11 mouse cellular contexts compared by ENCODE assay signal in genomic region chr5:139286142-139286941, GRCm38 (mm10). TPM values are rescaled to one million over a fixed set of nuclear protein-coding genes. Genes with fewer than 3 reads are reported as not detected.
DNase-seq lines count a peak whose midpoint lies in the region; ATAC-seq and TF ChIP-seq lines count a peak whose summit lies in the region.
"Had no signal": no experiment of that assay in that cellular context is flagged by ENCODE, and none has a peak within 500 bp of the region (broad histone marks: within the 10 kb centered on the region; RNA-seq: fewer than 3 reads in every experiment).

No protein-coding gene starts in this region.

- TF ChIP-seq CTCF in small intestine, adult 2 months (IDR thresholded peaks at IDR 0.05; ENCODE audit: extremely low read depth, insufficient read length, insufficient replicate concordance, low read depth, low read length), result no peak
- no peak for TF ChIP-seq CTCF in thymus, adult 2 months (IDR thresholded peaks at IDR 0.05; ENCODE audit: borderline replicate concordance, control insufficient read depth, extremely low read depth, insufficient read depth, low read length, poor library complexity)

- no peak for TF ChIP-seq POLR2A in small intestine, adult 2 months (IDR thresholded peaks at IDR 0.05; ENCODE audit: low read depth, low read length)
- TF ChIP-seq POLR2A in thymus, adult 2 months (IDR thresholded peaks at IDR 0.05; ENCODE audit: control insufficient read depth, extremely low read depth, insufficient read depth, low read length, poor library complexity), result no peak

- peak overlapping the region; percentile 67 for H3K27ac ChIP-seq in liver, embryonic 13.5 days
- peak overlapping the region; percentile 90 for H3K27ac ChIP-seq in small intestine, adult 2 months (ENCODE audit: insufficient read depth, low read depth, low read length)
- no peak overlapping the region for H3K27ac ChIP-seq in thymus, adult 2 months (ENCODE audit: control insufficient read depth, insufficient read depth, low read length)

- H3K4me3 ChIP-seq in liver, embryonic 13.5 days (replicated peaks), result no peak overlapping the region
- H3K4me3 ChIP-seq in small intestine, adult 2 months (ENCODE audit: low read depth, low read length), result no peak overlapping the region
- no peak overlapping the region for H3K4me3 ChIP-seq in thymus, adult 2 months (ENCODE audit: control insufficient read depth, insufficient read depth, low read length)

- H3K27me3 ChIP-seq in liver, embryonic 13.5 days, result no peaks in the 10 kb centered on the region
- no peaks in the 10 kb centered on the region for H3K27me3 ChIP-seq in small intestine, adult 2 months (ENCODE audit: control insufficient read depth, insufficient read depth, low read length)
- no peaks in the 10 kb centered on the region for H3K27me3 ChIP-seq in thymus, adult 2 months (ENCODE audit: control insufficient read depth, insufficient read depth, low read length)
- H3K27me3 ChIP-seq: Patski had no signal

- 0 out of 2 replicates have a peak overlapping the region, but pooled peaks have one; percentile 34 for H3K9ac ChIP-seq in liver, embryonic 13.5 days

- H3K4me1 ChIP-seq in liver, embryonic 13.5 days (replicated peaks), result peaks cover 42% of the 10 kb centered on the region
- peaks cover 41% of the 10 kb centered on the region for H3K4me1 ChIP-seq in small intestine, adult 2 months (ENCODE audit: control insufficient read depth, insufficient read depth, insufficient read length, low read length)
- peaks cover 8% of the 10 kb centered on the region for H3K4me1 ChIP-seq in thymus, adult 2 months (replicated peaks; ENCODE audit: control insufficient read depth, insufficient read depth, low read length)

- DNase-seq in layer of hippocampus, adult 9-11 months, result peak; percentile 62
- no peak for DNase-seq in layer of hippocampus, postnatal 25 days (ENCODE audit: extremely low spot score in 1 of 2, low spot score in 1 of 2)
- peak; percentile 11 for DNase-seq in fibroblast of lung, adult 2 months (ENCODE audit: low read depth)
- DNase-seq in liver, embryonic 13.5 days, result no peak
- DNase-seq in thymus, adult 2 months, result no peak
- no peak for DNase-seq in adrenal gland, postnatal 14 days
- DNase-seq: gastrocnemius, postnatal 14 days; left cerebral cortex, postnatal 4 days; right cerebral cortex, postnatal 4 days had no signal

- 0 out of 2 replicates have a peak, but pooled peaks cover 5% of the 10 kb centered on the region for H3K9me3 ChIP-seq in liver, embryonic 13.5 days (replicated peaks)

- peak; percentile 10; the same call in 1 of the 2 replicates for ATAC-seq in liver, embryonic 13.5 days (ENCODE audit: low read depth)
- ATAC-seq: Patski had no signal

- H3K4me2 ChIP-seq in liver, embryonic 13.5 days, result 0 out of 2 replicates have a peak overlapping the region, but pooled peaks have one; percentile 20

- no peaks in the 10 kb centered on the region for H3K36me3 ChIP-seq in liver, embryonic 13.5 days
- H3K36me3 ChIP-seq in small intestine, adult 2 months (ENCODE audit: control insufficient read depth, insufficient read depth, low read length), result peaks cover 17% of the 10 kb centered on the region
- H3K36me3 ChIP-seq in thymus, adult 2 months (ENCODE audit: control insufficient read depth, insufficient read depth, low read length), result no peaks in the 10 kb centered on the region

- WGBS in liver, embryonic 13.5 days (ENCODE audit: insufficient replicate concordance), result 56% methylated on average over 14 of the region's 14 CpGs
- 65% methylated on average over 14 of the region's 14 CpGs for WGBS in small intestine, adult 2 months
- WGBS in thymus, adult 2 months, result 83% methylated on average over 14 of the region's 14 CpGs

RNA-seq across cellular contexts. Expression of gene Get4, which starts 34.2 kb away (rescaled TPM):
- total RNA-seq in layer of hippocampus, postnatal 25 days (2021), result 10 to 100 TPM; 45.2 to 55.3 TPM
- 135 and 141 TPM in 2 replicates for polyA plus RNA-seq in liver, embryonic 13.5 days (2015; fragmentation: Nextera tagmentation; extraction: Ambion mirVana)
- polyA plus RNA-seq in small intestine, adult 2 months (2012; rRNA removed), result 82.6 and 240 TPM in 2 replicates
- polyA plus RNA-seq in thymus, adult 2 months (2012; rRNA removed), result 186 and 252 TPM in 2 replicates
- 62.4 and 73.8 TPM in 2 replicates for total RNA-seq in adrenal gland, postnatal 14 days (2021)

RNA-seq across cellular contexts. Expression of gene Adap1, which starts 39.1 kb away (rescaled TPM):
- total RNA-seq in layer of hippocampus, postnatal 25 days (2021), result 100 to 1,000 TPM; 207 to 215 TPM
- polyA plus RNA-seq in liver, embryonic 13.5 days (2015; fragmentation: Nextera tagmentation; extraction: Ambion mirVana), result 2.6 and 3.3 TPM in 2 replicates
- 57.8 and 234 TPM in 2 replicates for polyA plus RNA-seq in small intestine, adult 2 months (2012; rRNA removed)
- 13.1 and 15.5 TPM in 2 replicates for polyA plus RNA-seq in thymus, adult 2 months (2012; rRNA removed)
- total RNA-seq in adrenal gland, postnatal 14 days (2021), result 4.5 and 6.8 TPM in 2 replicates

Comparison
In these comparisons a context has a peak if more than half of its experiments do, and no peak if none do; other contexts are left out.
1. DNase-seq: peak in layer of hippocampus, adult 9-11 months (single experiment) and fibroblast of lung, adult 2 months (single experiment); none in layer of hippocampus, postnatal 25 days (0 of 2), liver, embryonic 13.5 days (single experiment), thymus, adult 2 months (single experiment) and adrenal gland, postnatal 14 days (single experiment).